Mouse (Mus musculus) fibroblast of lung, adult 2 months (primary cell): ENCODE data around the gene Tbcd.

Experiments used
- DNase-seq: peaks from one replicate; pipeline ENCODE4 v3.0.0-alpha.2; 2011; ENCODE audit warnings: low read depth

Tbcd gene

DNA sequence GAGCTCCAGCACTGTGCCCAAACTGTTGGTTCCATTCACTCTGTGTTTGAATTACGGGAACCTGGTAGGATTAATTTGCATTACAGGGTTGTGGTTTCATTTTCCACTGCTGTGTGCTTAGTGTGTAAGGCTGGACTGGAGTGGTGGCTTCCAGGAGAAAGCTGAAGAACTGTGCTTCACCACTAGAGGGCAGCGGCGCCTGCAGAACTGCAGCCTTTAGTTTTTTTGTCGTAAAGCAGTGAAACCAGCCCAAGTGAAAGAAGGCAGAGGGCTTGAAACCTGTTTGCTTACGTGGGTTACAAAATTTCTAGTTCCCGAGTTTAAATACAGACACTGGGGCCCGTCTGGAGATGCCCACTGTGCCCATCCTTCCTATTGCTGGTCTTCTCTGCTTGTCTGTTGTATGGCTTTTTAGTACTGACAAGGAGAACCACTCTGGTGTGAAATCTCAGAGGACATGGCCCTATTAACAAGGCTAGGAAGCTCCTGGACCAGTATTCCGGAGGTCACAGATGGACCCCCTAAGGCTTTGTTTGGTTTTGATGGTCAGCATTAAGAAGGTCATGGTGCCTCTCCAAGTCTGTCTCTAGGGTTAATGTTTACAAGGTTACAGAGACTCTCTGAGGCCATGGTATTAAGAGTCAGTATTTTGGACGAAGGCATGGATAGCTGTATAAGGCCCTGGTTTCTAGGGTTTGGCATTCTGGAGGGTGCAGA, 24.1 kb downstream of the Tbcd start:
- peak; percentile 55 for DNase-seq

DNA sequence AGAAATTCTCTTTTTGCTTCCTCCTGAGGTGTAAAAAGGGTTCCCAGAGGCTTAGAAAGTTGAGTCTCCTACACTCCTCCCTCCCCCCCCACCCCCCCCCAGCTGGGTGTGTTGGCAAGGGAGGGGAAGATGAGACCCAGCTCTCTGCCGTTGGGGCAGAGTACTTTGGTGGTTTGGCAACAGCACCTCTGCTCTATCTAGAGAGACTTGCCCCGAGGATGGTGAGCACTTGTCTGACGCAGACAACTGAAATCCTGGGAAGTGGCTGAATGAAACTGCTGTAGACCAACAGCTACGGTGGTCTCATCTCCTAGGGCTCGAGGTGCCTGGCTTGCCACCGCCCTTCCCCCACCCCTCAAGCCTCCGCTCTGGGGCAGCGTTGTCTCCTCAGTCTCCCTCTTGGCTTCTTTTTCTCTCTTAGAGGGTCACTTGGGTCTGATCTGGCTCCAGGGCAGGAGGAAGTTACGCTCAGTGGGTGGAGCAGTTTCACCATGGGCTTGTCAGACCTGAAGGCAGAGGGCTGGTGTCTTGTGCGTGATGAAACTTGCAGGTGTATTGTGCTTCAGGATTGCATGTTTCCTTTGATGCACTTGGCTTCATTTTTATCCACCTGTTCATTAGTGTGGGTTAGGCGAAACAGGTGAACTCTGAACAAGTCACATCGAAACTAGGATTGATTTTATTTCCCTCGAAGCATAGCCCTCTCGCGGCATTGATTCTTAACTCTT, 27.9 kb downstream of the Tbcd start:
- DNase-seq: no peak

GRCm38 (mm10) chr11:121481129-121481528, 29.4 kb downstream of the Tbcd start:
- no peak for DNase-seq

- DNase-seq: no peak
Measured at GRCm38 (mm10) chr11:121485882-121486281, 34.1 kb downstream of the Tbcd start.

- no peak for DNase-seq
Measured at GRCm38 (mm10) chr11:121490651-121491050, 38.9 kb downstream of the Tbcd start.

DNA sequence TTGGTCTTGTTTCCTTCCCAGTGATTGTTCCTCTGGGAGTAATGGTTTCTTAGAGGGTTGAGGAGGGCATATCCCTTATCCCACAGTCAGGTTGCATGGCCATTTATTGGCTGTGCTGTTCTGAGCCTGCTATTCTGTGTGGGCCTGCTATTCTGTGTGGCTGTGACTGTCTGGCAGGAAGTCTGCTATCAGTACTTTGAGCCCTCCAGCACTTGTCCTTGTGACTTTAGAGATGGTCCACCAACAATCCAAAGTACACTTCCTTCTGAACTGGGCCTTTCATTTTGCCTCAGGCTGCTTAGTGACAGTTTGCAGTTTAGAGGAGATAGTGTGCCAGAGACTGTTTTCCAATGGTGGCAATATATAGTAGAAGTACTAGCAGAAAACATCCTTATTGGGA, 48.8 kb downstream of the Tbcd start:
- DNase-seq: no peak

DNA sequence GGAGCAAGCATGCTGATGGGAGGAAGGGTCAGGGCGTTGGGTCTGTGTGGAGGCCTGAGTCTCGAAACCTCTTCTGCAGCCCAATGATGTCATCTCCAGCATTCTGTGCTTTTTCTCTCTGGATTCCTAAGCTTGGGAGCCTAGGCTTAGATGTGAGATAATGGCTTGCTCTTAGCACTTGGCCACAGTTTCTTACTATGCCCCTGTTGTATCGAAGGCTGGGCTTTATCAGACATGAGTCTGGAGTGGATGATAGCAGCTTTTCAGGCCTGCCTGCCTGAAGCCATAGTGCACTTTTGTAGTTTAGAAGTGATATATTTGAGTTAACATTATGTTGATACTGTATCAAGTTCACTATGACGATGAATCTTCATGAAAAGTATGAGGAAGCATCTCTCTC, 49.8 kb downstream of the Tbcd start:
- no peak for DNase-seq

GRCm38 (mm10) chr11:121502000-121502860, 50.5 kb downstream of the Tbcd start:
- peak; percentile 31 for DNase-seq

GRCm38 (mm10) chr11:121508478-121508877, 56.7 kb downstream of the Tbcd start:
- DNase-seq: no peak

DNA sequence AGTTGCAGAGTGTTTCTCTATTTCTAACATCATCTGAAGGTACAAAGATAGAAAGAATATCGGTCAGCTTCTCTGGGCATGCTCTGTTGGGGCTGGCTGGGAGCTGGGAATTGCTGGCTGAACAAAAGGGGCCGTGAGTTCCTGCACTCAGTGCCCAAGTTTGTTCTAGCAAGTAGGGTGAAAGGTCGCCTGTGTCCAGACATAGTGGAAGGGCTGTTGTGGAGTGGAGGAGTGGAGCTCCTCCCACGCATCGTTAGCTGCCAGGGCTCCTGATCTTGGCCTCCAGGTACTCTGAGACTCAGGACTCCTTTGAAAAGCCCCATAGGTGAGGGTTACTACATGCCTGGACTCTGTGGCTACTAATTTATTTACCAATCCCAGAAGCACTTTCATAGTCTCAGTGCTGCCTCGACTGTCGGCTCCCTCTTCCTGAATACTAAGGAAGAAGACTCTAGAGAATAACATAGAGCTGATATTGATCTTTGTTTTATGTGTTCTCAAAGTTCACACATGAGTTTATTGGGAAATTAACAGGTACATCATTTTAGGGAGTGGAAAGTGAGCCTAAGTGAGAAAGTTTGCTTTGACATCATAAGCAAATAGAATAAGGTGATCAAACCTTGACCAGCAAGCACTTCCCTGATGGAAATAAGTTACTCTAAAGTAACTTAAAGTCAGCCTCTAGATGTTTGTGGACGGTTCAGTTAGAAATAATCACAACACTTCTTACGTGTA, 58.9 kb downstream of the Tbcd start:
- no peak for DNase-seq

GRCm38 (mm10) chr11:121512896-121513572, 61.3 kb downstream of the Tbcd start:
- DNase-seq: no peak

DNA sequence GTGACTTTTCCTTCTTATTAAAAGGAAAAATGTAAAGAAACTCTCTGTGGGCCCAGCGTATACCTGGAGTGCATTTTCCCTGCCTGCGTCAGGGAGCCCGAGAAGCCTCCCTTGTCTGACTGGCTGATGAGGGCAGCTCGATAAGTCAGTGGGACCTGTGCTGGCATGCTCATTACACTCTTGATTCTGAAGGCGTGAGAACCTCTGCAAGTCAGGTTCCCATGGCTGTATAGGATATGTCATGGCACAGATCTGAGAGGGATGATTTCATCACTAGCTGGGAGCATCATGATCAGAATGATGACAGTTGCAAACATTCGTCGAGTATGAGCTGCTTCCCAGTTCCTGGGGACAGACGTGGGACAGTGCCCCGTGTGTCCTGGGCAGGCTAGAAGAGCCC, 64.2 kb downstream of the Tbcd start:
- no peak for DNase-seq

DNA sequence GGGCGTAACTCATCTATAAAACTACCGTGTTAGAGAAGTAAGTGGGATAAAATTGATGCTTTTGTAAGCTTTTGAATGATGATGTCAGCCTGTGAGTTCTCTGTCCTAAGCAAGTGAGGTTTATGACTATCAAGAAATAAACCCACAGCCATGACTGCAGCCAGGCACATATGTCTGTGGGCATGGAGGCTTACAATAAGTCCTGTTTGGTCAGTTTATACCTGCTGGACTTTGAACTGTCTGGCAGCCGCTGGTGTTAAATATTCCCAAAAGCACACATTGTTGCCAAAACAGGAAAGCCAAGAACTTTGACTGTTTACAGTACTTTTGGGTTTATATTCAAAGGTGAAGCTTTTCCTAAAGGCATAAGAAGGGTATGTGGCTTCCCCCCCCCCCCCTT, 65.2 kb downstream of the Tbcd start:
- no peak for DNase-seq

GRCm38 (mm10) chr11:121517687-121518465, 66.1 kb downstream of the Tbcd start:
- no peak for DNase-seq

DNA sequence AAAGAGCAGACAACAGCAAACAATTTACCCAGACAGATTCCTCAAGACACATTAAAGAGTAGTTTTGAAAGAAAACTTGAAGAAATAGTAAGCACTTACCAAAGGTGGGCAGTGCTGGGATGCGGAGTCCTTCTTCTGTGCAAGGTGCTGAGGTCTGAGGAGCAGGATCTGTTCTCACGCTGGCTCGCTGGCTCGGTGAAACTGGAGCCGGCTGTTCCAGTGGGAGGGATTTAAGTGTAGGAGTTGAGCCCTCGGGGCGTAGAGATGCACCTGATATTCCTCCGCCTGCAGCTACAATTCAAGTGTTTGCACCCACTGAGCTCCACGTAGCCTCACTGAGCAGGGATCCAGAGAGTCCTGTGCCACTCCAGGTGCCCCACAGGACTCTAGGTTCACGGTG, 67.4 kb downstream of the Tbcd start, which contains the start of gene Zfp750:
TSS of gene Zfp750 (minus strand) at position 203 of the 400 bp plus-strand sequence.
- no peak for DNase-seq

- DNase-seq: no peak
Measured at GRCm38 (mm10) chr11:121519703-121520102, 68.0 kb downstream of the Tbcd start.

GRCm38 (mm10) chr11:121520761-121521160, 69.0 kb downstream of the Tbcd start:
- DNase-seq: no peak

DNA sequence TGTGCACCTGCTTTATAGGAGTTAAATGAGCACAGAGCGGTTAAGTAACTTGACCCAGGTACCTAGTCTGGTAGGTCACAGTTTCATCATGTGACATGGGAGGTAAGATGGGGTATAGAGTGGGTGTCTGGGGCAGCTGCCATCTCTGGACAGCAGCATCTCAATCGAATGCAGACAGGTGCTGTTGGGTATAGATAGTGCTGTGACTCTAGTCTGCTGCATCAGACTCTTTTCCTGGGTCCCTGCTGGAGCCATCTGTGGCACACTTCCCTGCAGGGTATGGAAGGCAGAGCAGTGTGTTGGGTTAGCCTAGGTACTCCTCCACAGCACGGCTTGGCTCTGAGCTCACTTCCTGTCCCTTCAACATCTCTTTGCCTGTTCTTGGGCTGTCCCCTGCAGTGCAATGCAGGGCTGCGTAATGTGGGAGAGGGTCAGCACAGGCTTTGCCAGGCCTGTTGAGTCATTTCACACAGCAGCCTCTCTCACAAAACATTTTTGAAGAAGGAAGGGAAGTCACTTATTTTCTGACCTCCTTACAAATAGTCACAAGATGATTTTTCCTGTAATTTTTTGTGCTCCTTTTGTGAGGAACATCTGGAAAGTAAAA, 70.5 kb downstream of the Tbcd start:
- no peak for DNase-seq

DNA sequence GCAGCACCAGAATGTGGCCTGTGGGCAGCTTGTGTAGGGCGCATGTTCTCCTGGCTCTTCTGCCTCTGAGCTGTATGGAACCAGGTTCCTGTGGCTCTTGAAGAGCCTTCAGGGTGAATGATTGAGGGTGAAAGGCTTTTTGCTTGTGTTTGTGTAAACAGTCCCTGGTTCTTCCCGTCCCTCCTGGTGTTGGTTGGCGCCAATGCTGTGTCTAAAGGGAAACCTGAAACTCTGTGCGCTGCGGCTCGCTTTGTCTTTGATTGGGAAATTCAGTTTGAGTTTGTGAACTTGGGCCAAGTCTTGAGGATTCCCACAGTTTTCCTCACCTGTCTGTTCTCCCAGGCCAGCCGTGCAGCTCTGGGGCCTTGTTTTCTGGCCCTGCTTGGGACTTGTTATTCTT, 72.4 kb downstream of the Tbcd start:
- DNase-seq: no peak

GRCm38 (mm10) chr11:121529747-121530146, 78.0 kb downstream of the Tbcd start:
- no peak for DNase-seq
